Mouse (Mus musculus) frontal cortex, postnatal 25 days (tissue): ENCODE results near the gene Kif5c.

ENCODE experiments used
- DNase-seq, 2 experiments: peaks; one replicate each; pipeline ENCODE4 v3.0.0; 2022; ENCODE audit warnings: low spot score in 2 of 2

Kif5c gene

GRCm38 (mm10) chr2:49621234-49621633 lies 2.1 kb downstream of the Kif5c start:
- DNase-seq, result no peak

DNA sequence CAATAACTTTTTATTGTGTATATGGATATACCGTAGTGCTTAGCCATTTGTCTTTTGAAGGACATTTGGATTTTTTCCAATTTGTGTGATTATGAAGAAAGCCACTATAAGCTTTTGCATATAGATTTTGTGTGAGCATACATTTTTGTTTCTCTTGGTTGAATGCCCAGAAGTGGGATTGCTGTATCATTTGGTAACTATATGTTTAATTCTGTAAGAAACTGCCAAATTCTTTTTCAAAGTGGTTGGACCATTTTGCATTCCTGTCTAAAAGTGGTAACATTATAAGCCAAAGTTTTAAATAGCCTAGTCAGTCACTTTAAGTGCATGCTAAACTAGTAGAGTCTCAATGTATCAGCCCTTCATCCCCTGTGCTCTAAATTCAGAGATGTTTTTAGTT lies 6.5 kb downstream of the Kif5c start:
- DNase-seq, result no peak

DNA sequence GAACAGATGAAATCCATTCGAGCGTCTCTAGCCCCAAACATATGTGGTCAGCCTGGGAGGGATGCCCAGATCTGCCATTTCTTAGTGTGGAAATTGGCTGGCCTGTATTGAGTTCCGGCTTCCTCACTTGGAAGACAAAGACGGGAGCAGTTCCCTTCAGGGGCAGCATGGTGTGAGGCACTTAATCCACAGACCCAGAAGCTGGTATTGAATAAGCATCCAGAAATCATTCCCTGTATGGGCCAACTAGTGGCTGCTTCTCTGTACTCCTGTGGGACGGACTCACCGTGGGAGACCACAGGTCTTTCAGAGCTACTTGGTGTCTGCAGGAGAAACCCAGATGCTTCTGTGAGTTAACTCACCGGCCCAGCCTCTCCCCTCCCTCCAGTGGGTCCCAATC lies 8.5 kb downstream of the Kif5c start:
- DNase-seq, result no peak

- no peak for DNase-seq
Observed at GRCm38 (mm10) chr2:49628094-49628705, 9.1 kb downstream of the Kif5c start.

- DNase-seq, result no peak
Observed at GRCm38 (mm10) chr2:49629181-49629580, 10.1 kb downstream of the Kif5c start.

- DNase-seq, result no peak
Observed at GRCm38 (mm10) chr2:49630636-49631035, 11.5 kb downstream of the Kif5c start.

GRCm38 (mm10) chr2:49633231-49633630 lies 14.1 kb downstream of the Kif5c start:
- no peak for DNase-seq

GRCm38 (mm10) chr2:49642761-49643160 lies 23.7 kb downstream of the Kif5c start:
- no peak for DNase-seq

GRCm38 (mm10) chr2:49643756-49644155 lies 24.7 kb downstream of the Kif5c start:
- DNase-seq, result peak in 1 of 2 experiments; percentile 1

DNA sequence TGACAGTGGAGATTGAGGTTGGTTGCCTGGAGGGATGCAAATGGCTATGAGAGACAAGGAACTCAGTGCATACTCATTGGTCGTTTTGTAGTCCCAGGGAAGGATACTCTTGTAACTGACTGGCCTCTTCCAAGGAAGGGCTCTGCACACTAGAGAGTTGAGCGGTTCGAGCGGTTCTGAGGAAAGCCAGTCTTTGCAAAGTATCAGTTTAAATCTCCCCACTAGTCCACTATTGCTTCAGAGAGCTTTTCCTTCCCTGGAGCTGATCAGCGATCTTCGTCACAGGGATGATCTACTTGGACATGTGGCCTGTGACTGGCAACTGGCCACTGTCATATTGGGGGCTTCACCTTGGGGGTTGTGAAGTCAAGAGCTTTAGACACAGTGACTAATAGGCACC lies 28.5 kb downstream of the Kif5c start:
- DNase-seq, result peak in 1 of 2 experiments; percentile 0

DNA sequence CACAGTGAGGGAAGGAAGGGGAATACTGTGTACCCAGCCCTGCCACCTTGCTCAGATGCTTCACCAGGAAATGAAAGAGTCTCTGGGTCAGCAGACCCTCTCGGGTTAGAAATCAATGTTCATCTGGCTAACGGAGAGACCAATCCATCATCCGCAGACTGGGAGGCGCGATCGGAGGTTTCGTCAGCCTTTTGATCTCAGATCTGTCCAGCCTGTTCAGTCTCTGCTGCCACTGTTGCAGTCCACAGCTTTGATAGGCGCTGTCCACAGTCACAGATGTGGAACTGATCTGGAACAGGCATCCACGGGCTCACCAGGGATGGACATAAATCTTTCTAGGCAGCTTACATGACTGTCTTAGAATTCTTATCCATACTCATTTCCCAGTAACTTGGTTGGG lies 29.2 kb downstream of the Kif5c start:
- DNase-seq, result peak in 1 of 2 experiments; percentile 2

GRCm38 (mm10) chr2:49648806-49649205 lies 29.7 kb downstream of the Kif5c start:
- DNase-seq, result no peak

DNA sequence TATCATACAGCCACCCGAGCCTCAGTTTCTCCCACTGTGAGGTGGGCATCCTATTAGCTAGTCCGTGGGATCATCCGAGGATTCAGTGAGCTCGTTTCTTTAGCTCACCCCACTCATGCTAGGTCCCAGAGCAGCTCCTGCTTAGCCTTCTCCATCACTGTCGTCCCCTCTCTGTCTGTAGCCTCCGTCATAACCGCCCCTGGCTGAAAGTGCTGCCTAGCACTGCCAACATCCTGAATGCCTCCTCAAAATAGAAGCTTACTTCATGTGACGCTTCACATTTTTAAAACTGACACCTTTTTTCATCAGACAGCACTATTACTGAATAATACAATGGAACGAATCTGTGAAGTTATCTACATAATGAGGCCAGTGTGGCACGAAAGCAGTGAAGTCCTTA lies 30.1 kb downstream of the Kif5c start:
- DNase-seq, result no peak

DNA sequence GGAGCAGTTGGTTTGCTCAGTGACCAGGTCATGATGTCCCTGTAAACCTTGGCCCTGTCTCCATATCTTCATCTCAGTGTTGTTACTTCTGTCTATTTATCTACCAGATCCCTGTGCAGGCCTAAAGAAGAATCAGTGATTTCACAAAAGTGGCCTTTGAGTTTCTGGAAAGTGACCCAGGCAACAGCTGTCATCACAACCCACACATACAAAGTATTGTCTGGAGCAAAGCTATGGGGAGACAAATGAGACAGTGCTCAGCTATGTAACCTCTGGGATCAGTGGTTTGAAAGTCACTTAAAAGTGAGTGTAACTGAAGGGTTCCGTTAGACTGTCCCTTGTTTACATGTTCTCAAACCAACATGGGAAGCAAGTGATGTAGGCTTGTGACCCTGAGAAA lies 32.6 kb downstream of the Kif5c start:
- DNase-seq, result no peak

- no peak for DNase-seq
Observed at GRCm38 (mm10) chr2:49654606-49655005, 35.5 kb downstream of the Kif5c start.

- DNase-seq, result no peak
Observed at GRCm38 (mm10) chr2:49655195-49655873, 36.2 kb downstream of the Kif5c start.

- DNase-seq, result no peak
Observed at GRCm38 (mm10) chr2:49655874-49656195, 36.7 kb downstream of the Kif5c start.

DNA sequence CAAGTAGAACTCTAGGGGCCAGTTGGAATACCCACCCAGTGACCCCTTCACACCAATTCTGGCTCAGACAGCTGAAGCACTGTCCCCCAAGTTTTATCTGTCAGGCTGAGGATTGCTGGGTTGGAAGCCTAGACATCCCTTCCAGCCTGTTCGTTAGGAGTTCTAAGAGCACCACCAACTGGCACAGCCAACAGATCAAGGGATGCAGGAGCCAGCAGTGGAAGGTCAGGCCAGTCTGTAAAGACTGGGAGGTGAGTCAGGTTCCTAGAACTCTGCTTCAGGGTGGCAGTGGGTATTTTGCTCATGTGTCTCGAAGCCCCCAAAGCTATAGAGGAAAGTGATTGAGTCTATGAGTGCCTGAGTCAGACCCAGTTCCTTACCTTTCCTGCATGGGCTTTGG lies 37.9 kb downstream of the Kif5c start:
- no peak for DNase-seq

DNA sequence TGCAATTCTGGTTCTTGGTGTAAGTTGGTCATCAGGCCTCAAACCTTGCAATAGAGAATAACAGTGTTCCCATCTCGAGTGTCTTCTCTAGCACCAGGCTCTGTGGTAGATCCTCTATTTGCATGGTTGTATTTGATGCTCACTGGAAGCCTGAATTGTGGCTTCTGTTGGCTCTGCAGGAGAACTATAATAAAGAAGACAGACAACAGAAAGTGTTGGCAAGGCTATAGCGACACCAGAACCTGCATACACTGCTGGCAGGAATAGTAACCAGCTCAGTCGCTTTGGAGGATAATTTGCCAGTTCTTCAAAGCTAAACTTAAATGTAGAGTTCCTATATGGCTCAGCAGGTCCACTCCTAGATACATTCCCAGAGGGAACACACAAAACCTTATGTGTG lies 38.6 kb downstream of the Kif5c start:
- DNase-seq, result no peak

DNA sequence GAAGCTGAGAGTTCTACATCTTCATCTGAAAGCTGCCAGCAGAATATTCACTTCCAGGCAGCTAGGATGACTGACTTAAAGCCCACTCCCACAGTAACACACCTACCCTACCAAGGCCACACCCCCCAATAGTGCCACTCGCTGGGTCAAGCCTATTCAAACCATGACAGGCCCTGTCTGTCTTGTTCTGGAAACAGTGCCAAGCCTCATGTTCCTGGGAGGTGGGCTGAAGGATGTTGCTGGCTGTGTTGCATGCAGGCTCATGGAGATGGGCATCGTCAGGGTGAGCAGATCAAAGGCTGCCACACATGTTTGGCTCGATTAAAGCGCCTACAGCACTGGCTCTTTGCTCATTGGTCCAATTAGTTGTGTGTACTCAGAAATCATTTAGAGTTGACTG lies 39.9 kb downstream of the Kif5c start:
- no peak for DNase-seq

DNA sequence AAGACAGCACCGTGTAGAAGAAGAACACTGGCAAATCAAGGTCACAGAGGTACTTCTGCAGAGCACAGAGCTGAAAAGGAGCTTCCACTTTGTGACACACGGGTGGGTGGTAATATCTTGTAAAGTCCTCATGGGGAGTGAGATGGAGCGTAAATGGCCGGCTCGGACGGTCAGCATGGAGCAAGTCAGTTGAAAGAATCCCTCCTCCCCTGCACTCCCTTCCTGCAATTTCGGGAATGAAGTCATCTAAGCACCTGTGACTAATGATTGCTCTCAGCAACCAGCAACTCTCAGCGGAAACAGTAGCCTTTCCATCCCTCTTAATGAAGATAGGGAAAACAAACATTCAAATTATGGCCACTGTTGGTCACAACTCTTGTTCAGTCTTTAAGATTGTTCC lies 40.9 kb downstream of the Kif5c start:
- DNase-seq, result no peak

DNA sequence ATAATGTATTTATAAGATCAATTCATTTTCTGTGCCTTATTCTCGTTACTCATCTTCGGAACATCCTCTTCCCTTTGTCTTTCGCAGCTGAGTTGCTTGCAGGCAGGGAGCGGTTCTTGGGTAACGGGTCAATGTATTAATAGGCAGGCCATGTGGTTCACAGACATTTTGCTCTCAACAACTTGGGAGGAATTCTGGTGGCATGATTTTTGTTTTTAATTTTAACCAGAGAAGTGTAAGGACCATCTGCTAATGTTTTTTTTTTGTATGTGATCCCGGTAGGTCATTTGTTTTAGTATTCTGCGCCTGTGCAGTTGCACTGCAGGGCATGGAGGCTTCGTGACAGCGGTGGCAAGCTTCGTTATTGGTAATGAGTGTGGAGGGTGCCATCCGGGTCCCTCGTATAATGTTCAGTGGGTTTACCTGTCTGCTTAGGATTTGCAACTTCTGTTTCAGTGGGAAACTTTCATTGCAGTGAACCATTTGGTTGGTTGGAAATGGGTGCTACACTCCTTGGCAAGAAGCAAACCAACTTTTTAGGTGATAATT lies 41.4 kb downstream of the Kif5c start:
- DNase-seq, result no peak

DNA sequence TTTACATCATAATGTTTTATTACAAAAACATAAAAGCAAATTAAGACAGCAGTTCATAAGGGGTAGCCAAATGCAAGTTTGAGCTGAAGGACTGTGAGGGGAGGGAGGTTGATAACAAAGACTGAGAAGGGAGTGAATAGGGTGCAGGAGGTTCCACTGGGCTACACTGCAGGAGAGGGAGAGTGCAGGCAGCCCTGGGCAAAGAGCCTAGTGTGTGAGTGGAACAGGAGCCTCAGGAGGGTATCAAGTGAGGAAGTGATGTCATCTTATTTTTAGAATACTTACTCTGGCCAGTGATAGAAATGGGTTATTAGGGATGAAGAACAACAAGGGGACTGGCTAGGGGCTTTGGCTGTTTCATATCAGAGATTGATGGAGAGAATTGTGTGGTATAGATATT lies 42.2 kb downstream of the Kif5c start:
- DNase-seq, result no peak

DNA sequence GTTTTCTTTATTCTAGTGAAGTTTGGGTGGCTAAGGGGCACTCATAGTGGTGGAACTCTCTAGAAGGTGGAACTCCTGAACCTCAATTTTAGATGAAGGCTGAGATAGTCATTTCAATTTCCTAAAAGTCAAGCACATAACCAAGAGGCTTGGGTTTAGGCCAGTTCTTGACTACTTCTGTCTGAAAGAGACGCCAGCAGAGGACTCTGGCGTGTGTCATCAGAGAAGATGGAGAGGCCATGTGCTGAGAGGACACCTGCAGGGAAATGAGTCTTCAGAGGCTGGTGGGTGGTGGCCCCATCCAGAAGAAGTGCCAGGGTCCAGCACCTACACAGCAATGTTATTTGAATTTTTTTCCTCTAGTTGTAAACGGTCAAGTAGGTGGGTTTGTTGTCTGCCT lies 42.8 kb downstream of the Kif5c start:
- no peak for DNase-seq
